Mouse (Mus musculus) limb, embryonic 12.5 days (tissue): ENCODE results near the gene Tcp10a. TPM values are rescaled to one million over a fixed set of nuclear protein-coding genes. Genes with fewer than 3 reads are reported as not detected.
"Not testable (repeated sequence)": the region's sequence is repeated elsewhere in the genome, so short reads cannot be mapped to it uniquely, and the experiment has no call there.

Experiments used
- ATAC-seq: fragments of 200-750 bp; cut with Nextera tagmentation; 2 replicates; pipeline ENCODE4 v1.8.0; 2017; ENCODE audit warnings: low read depth, moderate TSS enrichment; ENCODE audit not compliant: insufficient number of reproducible peaks, insufficient read depth, low FRiP score, low TSS enrichment
- H3K27ac ChIP-seq: fragments of 300-500 bp; sonication (generic); 2 replicates; pipeline ENCODE4 v1.5.1; 2016; ENCODE audit warnings: mild to moderate bottlenecking, moderate library complexity
- H3K27me3 ChIP-seq: fragments of 300-500 bp; sonication (generic); 2 replicates; pipeline ENCODE4 v1.6.1; 2016; ENCODE audit warnings: mild to moderate bottlenecking, moderate library complexity
- H3K36me3 ChIP-seq: fragments of 300-500 bp; sonication (generic); 2 replicates; pipeline ENCODE4 v1.6.1; 2016; ENCODE audit warnings: mild to moderate bottlenecking, moderate library complexity
- H3K4me1 ChIP-seq: fragments of 300-500 bp; sonication (generic); replicated peaks from 2 replicates; pipeline ENCODE4 v1.6.1; 2016
- H3K4me2 ChIP-seq: fragments of 300-500 bp; sonication (generic); 2 replicates; pipeline ENCODE4 v1.6.1; 2016; ENCODE audit warnings: mild to moderate bottlenecking, moderate library complexity
- H3K4me3 ChIP-seq: fragments of 300-500 bp; sonication (generic); replicated peaks from 2 replicates; pipeline ENCODE4 v1.5.1; 2016; ENCODE audit warnings: mild to moderate bottlenecking
- H3K9ac ChIP-seq: fragments of 300-500 bp; sonication (generic); replicated peaks from 2 replicates; pipeline ENCODE4 v1.6.1; 2016; ENCODE audit warnings: mild to moderate bottlenecking, moderate library complexity
- H3K9me3 ChIP-seq: fragments of 300-500 bp; sonication (generic); 2 replicates; pipeline ENCODE4 v1.6.1; 2016; ENCODE audit warnings: mild to moderate bottlenecking, moderate library complexity
- WGBS: fragments of 180-500 bp; shearing (Covaris S2); methylation state at CpG from one replicate; pipeline ENCODE4 v1.1.7; 2016; 5-methylcytosine and 5-hydroxymethylcytosine counted together
- polyA plus RNA-seq: library from polyadenylated mRNA; unstranded; fragments of >200 nt; fragmentation: Nextera tagmentation; extraction: Ambion mirVana; gene quantifications from 2 replicates; pipeline ENCODE4 v1.2.1, GENCODE M21; 2016

Gene Tcp10a
- polyA plus RNA-seq, 1 experiment from 2014 or later: not detected

DNA sequence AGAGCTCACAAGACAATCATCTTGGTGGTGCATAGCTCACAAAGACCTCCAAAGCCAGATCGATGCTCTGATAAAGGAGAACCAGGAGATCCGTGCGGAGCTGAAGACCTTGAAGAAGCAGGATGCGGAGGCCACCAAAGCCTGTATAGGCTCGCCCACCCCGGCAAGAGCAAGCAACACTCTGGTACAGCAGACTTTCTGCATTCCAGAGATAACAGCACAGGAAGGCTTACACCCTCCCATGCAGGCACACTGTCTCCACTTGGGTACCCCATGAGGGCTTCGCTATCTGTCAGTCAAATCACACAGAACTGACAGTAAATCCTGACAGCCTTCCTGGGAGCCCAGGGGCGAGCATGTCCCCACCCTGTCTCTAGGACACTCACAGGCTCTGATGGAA lies 2.0 kb downstream of the Tcp10a start:
- 74% methylated on average over 5 of the region's 8 CpGs for WGBS

DNA sequence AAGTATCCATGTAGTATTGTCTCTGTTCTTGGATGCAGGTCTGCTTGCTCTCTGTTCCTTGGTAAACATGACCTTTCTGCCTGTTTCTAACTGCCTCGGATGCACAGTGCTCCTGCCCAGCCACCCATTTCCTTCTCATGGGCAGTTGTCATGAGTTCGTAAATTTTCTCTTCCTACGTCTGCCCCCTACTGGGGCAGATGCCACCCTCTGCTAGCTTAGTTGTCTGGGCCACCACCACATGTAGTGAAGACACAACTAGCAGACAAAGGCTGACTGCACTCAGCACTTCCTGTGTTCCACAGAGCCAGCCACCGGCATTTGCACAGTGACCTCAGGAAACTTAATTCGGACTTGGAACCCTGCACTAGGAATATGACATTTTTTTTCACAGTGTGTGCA lies 8.3 kb downstream of the Tcp10a start:
- not testable (repeated sequence) for H3K36me3 ChIP-seq, H3K27me3 ChIP-seq, H3K9me3 ChIP-seq, H3K4me1 ChIP-seq, H3K4me3 ChIP-seq, H3K4me2 ChIP-seq, ATAC-seq, H3K27ac ChIP-seq, H3K9ac ChIP-seq
- WGBS: 97% methylated on average over 2 of the region's 5 CpGs

More for the DNA sequence above, 2.0 kb downstream of the Tcp10a start:
- not testable (repeated sequence) for H3K9me3 ChIP-seq, H3K9ac ChIP-seq, H3K4me1 ChIP-seq, H3K4me2 ChIP-seq, H3K27ac ChIP-seq, H3K4me3 ChIP-seq, ATAC-seq, H3K36me3 ChIP-seq, H3K27me3 ChIP-seq

DNA sequence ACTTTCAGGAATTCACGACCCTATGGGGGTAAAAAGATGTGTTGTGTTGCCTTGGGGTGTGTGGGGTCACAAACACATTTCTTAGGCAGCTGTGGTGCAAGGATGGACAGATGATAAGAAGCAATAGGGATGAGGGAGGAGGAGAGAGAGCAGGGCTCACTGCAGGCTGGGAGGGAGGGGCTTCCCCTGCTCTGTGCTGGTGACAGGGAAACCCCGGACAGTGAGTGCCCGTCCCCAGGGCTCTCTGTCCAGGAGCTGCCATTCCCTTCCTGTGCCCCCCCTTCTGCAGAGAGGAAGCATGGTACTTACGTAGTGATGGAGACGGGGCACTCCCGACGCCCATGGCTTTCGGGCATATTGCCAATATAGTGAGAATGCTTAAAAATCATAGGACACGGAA lies 12.9 kb downstream of the Tcp10a start:
- H3K4me2 ChIP-seq, H3K9ac ChIP-seq, H3K27me3 ChIP-seq, H3K9me3 ChIP-seq, H3K36me3 ChIP-seq, H3K27ac ChIP-seq, ATAC-seq, H3K4me1 ChIP-seq, H3K4me3 ChIP-seq: not testable (repeated sequence)
- 77% methylated on average over 9 of the region's 9 CpGs for WGBS

DNA sequence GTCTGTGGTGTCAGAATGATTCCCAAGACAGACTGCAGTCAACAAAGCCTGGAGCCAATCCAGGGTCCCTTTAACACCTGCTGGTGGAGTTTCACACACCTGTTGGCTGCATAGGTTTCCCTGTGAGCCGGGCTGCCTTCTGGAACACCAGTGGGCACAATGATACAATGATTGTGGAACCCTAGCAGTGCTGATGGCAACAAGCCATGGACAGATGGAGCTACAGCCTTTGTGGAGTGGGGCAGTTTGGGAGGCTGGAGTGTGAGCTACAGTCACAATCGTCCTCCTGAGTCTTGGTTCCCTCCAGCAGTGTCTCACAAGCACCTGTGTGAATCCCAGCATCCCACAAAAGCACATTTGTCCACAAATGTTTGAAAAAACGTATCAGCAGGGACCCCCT lies 24.3 kb downstream of the Tcp10a start:
- not testable (repeated sequence) for H3K4me1 ChIP-seq, H3K9ac ChIP-seq, H3K4me2 ChIP-seq, H3K9me3 ChIP-seq, H3K27ac ChIP-seq, ATAC-seq, H3K4me3 ChIP-seq, H3K27me3 ChIP-seq, H3K36me3 ChIP-seq
- 66% methylated on average over 2 of the region's 3 CpGs for WGBS

DNA sequence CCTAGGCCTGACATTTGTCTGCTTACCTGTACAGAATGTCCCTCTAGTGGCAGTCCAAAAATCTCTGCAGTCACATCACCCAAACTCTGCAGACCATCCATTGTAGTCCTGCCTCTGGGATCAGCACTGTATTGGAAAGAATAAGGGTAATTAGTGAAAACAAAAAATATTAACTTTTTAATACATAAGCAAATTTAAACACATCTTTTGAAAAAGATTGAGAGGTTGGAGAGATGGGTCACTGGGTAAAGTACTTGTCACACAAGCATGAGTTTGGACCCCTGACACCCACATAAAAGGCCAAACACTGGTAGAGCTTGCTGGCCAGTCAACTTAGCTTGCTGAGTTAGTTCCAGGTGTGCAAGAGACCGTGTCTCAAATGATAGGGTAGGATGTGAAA lies 28.1 kb downstream of the Tcp10a start, which contains the start of gene Ttll2:
Gene Ttll2 (minus strand): TSS at position 101 of the 400 bp plus-strand sequence.
- H3K9ac ChIP-seq, H3K27me3 ChIP-seq, H3K27ac ChIP-seq, H3K4me2 ChIP-seq, H3K4me3 ChIP-seq, H3K36me3 ChIP-seq, H3K9me3 ChIP-seq, H3K4me1 ChIP-seq, ATAC-seq: not testable (repeated sequence)
- WGBS: 79% methylated on average over 1 of the region's 1 CpGs

DNA sequence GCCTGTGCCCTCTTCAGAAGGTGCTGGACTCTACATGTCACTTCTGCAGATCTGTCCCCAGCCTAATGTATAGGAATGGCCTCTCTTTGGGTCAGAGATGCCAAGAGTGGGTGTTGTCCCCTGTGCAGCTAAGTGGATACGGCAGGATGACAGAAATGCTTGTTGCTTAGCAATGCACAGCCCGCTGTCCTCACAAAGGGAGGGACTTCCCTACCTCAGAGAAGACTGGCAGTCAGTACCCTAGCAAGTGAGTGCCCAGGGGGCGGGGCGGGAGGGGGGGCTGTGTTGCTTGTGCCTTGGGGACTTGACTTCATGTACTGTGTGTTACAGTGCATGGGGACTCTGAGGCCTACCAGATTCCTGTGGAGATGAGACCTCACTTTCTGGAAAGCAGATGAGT lies 35.4 kb downstream of the Tcp10a start:
- not testable (repeated sequence) for H3K9me3 ChIP-seq, H3K4me2 ChIP-seq, H3K27ac ChIP-seq, H3K27me3 ChIP-seq, H3K36me3 ChIP-seq, H3K4me1 ChIP-seq, H3K9ac ChIP-seq, ATAC-seq, H3K4me3 ChIP-seq
- 80% methylated on average over 4 of the region's 4 CpGs for WGBS

DNA sequence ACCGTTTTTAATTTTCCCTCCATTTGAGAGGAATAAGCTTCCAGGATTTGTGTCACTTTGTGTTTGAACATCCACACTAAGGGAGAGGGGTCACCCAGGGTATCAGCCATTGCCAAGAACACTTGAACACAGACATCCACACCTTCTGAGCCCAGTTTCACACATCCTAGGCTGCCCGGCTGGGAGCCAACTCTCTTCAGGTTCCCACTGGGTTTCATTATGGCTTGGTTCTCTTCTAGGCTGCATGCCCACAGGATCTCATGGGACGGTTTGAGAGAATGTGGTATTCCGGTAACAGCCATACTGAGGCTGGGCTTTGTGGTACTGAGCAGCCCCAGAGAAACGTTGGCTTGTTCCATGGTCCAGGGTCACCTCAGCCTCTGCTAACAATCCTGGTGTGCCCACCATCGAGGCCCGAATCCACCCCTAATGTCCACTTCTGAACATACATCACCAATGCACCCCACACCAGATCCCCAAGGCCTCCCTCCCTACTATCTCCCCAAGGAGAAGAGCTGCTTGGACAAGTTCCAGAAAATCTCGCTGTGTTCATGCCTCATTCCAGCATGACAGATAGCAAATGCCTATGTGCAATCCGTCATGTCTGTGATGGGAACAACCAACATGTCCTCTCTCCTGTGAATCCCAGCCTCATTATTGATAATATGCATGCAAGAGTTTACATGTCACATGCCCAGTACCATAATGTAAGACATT lies 36.5 kb downstream of the Tcp10a start:
- ATAC-seq, H3K9me3 ChIP-seq, H3K4me3 ChIP-seq, H3K4me2 ChIP-seq, H3K27ac ChIP-seq, H3K9ac ChIP-seq, H3K36me3 ChIP-seq, H3K27me3 ChIP-seq, H3K4me1 ChIP-seq: not testable (repeated sequence)
- WGBS: 83% methylated on average over 9 of the region's 9 CpGs

DNA sequence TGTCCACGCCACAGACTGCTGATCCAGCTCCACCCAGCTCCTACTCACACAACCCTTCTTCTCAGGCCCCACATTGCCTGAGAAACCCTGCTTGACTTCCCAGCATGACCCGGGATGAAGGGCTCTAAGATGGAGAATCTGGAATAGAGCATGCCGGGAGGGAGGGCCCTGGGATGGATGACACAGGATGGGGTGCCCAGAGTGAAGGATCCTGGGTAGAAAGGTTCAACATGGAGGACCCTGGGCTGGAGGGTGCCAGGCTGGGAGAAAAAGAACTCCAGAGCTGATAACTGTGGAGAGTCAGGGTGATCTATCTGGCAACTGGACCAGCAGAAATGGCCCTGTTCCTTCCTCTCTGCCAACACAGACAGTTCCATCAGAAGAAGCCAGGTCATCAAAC lies 41.2 kb downstream of the Tcp10a start:
- H3K4me2 ChIP-seq, H3K27ac ChIP-seq, H3K9me3 ChIP-seq, H3K4me1 ChIP-seq, H3K27me3 ChIP-seq, H3K36me3 ChIP-seq, ATAC-seq, H3K4me3 ChIP-seq, H3K9ac ChIP-seq: not testable (repeated sequence)
- WGBS: 100% methylated on average over 1 of the region's 3 CpGs

DNA sequence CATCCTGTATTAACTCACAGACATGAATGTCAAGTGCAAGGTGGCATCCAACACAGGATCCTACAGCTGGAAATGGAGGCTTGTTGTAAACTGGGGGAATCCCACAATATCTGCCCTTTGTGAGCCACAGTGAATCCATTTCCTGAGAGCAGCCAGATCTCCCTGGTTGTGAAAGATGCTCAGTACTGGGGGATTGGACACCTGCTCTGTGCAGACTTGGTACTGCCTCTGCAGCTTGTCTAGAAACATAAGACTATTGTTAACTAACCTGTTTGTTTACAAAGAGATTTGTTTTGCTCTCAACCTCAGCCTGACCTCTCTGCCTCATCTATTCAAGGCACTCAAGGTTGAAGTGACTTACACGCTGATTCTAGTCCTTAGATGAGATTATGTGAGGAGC lies 41.8 kb downstream of the Tcp10a start:
- no CpG with 5 or more reads among the region's 1 CpGs for WGBS
- not testable (repeated sequence) for H3K4me3 ChIP-seq, ATAC-seq

DNA sequence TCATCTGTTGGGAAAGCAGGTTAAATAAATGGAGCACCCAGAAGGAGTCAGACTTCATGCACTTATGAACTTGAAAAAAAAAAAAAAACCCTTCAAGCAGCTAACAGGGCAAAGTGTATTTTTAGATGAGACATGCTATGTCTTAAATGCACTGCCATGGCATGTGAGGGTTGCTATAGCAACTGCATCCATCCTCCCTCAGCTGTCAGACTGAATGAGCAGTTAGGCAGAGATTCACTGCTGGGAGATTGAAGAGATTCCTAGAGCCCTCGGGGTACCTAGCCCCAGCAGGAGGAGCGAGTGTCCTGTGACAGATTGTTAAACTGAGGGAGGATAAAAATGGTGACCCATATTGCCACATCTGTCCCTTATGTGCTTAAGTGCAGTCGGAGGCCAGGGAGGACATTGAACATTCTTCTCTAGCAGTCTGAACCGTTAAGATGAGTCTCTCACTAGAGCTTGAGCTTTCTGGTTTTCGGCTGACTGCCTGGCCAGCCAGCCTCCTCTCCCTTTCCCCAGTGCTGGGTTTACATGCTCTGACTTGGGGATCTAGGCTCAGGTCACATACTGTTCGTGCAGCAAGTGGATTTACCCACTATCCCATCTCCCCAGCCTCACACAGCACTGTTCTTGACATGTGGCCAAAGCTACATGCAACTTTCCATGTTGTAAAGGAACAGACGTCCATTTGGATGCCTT lies 42.4 kb downstream of the Tcp10a start:
- H3K27ac ChIP-seq, ATAC-seq, H3K4me3 ChIP-seq, H3K4me2 ChIP-seq, H3K9ac ChIP-seq, H3K9me3 ChIP-seq, H3K4me1 ChIP-seq, H3K27me3 ChIP-seq, H3K36me3 ChIP-seq: not testable (repeated sequence)
- WGBS: 55% methylated on average over 5 of the region's 7 CpGs

More for the DNA sequence above, 41.8 kb downstream of the Tcp10a start:
- H3K9ac ChIP-seq, H3K36me3 ChIP-seq, H3K4me1 ChIP-seq, H3K4me2 ChIP-seq, H3K27ac ChIP-seq, H3K9me3 ChIP-seq, H3K27me3 ChIP-seq: not testable (repeated sequence)

DNA sequence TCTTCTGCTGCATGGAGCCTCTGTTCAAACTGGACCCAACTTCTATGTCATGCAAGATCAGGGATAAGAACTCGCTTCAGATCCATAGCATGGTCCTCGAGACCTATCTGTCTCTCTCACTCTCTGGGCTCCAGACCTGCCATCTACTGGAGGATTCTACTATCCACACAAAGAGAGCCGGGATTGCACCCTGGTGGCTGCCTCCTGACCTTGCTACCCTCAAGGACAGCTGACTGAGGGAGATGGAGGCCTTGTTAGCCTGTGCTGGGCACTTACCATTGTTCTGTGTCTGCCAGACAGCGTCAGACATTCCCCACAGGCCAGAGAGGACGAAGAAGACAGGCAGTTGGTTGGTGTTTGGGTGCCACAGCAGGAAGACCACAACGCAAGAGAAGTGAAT lies 45.0 kb downstream of the Tcp10a start:
- H3K4me2 ChIP-seq: not testable (repeated sequence)
- 70% methylated on average over 6 of the region's 6 CpGs for WGBS

DNA sequence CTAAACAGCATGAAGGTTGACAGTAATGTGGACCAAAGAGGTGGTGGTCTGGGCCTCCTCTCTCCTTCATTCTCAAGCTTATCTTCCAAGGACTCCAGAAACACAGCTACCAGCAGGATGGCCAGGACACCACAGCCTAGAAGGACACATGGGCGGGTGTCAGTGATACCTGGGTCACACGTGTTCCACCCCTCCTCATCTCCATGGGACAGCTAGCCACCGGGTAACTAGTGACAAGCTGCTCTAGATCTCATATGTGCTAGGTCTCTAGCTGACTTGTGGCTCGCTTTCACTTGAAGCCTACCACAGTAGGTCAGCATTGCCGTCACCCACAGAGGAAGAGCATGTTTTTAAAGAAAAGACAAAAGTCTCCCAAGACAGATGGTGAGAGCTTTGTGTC lies 47.4 kb downstream of the Tcp10a start, which contains the start of gene Gm49630:
Gene Gm49630 (minus strand): TSS at position 101 of the 400 bp plus-strand sequence.
- 90% methylated on average over 2 of the region's 5 CpGs for WGBS
- not testable (repeated sequence) for H3K27me3 ChIP-seq, H3K9ac ChIP-seq, H3K9me3 ChIP-seq, H3K36me3 ChIP-seq, H3K4me1 ChIP-seq, H3K27ac ChIP-seq, H3K4me3 ChIP-seq, H3K4me2 ChIP-seq, ATAC-seq

More for the DNA sequence above, 45.0 kb downstream of the Tcp10a start:
- H3K27ac ChIP-seq, H3K9ac ChIP-seq, H3K9me3 ChIP-seq, H3K4me3 ChIP-seq, H3K36me3 ChIP-seq, H3K4me1 ChIP-seq, ATAC-seq, H3K27me3 ChIP-seq: not testable (repeated sequence)
